Mouse (Mus musculus) ES-E14 (cell line): ENCODE measurements at regions not wholly inside any gene's neighbourhood (a gene's known extent, or its start where the extent isn't known, plus 50 kb on each side); places are given as distances from the start of the nearest gene placed in this dataset.

Source experiments
- CHD2 ChIP-seq: IDR thresholded peaks from 2 replicates; pipeline ENCODE4 v1.6.1; 2014; ENCODE audit warnings: mild to moderate bottlenecking, low read depth, low read length, inconsistent platforms
- HCFC1 ChIP-seq: IDR thresholded peaks from 2 replicates; pipeline ENCODE4 v1.6.1; 2012; ENCODE audit warnings: low read length, inconsistent platforms, borderline replicate concordance; ENCODE audit not compliant: insufficient read depth
- MAFK ChIP-seq: IDR thresholded peaks from 2 replicates; pipeline ENCODE4 v1.6.1; 2014; ENCODE audit warnings: mild to moderate bottlenecking, low read depth, low read length, inconsistent platforms; ENCODE audit not compliant: insufficient read depth
- ZC3H11A ChIP-seq: IDR thresholded peaks from 2 replicates; pipeline ENCODE4 v1.6.1; 2012; ENCODE audit warnings: low read depth, mild to moderate bottlenecking, inconsistent platforms, low read length, borderline replicate concordance
- ZNF384 ChIP-seq: IDR thresholded peaks from 2 replicates; pipeline ENCODE4 v1.6.1; 2012; ENCODE audit warnings: low read depth, low read length, inconsistent platforms

DNA sequence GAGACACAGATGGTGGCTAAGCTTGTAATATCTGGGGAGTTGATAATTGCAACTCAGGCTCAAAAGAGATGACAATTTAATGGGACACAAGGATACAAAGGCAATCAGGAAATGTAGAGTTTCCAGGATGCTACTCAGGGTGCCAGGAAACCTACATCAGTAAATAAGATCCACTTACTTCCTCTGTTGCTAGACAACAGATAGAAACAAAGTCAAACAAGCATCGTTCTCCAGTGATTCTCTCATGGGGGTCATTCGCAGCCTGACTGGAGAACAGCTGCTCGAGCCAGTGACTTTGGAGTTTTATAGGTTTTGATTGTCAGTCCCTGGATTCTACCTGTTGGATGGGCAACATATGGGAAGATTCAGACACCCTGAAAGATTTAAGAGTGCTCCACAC is 1026.5 kb downstream of the Ttll7 start:
- no peak for TF ChIP-seq MAFK
- TF ChIP-seq CHD2, result no peak
- no peak for TF ChIP-seq ZC3H11A
- no peak for TF ChIP-seq HCFC1
- no peak for TF ChIP-seq ZNF384
